Mouse (Mus musculus) forebrain, embryonic 11.5 days (tissue): ENCODE results near the gene Sh2d2a. TPM values are rescaled to one million over a fixed set of nuclear protein-coding genes. Genes with fewer than 3 reads are reported as not detected.
"Not testable (repeated sequence)": the region's sequence is repeated elsewhere in the genome, so short reads cannot be mapped to it uniquely, and the experiment has no call there.

ENCODE experiments used
- ATAC-seq: fragments of 200-750 bp; cut with Nextera tagmentation; replicated peaks from 2 replicates; pipeline ENCODE4 v1.8.0; 2017; ENCODE audit warnings: moderate TSS enrichment; ENCODE audit not compliant: low FRiP score
- DNase-seq: peaks from one replicate; pipeline ENCODE4 v3.0.0-alpha.2; 2017; ENCODE audit warnings: low spot score
- H3K27ac ChIP-seq: fragments of 300-500 bp; sonication (generic); 2 replicates; pipeline ENCODE4 v1.5.1; 2014; ENCODE audit warnings: low read depth, low read length
- H3K27me3 ChIP-seq: fragments of 300-500 bp; sonication (generic); 2 replicates; pipeline ENCODE4 v1.6.1; 2014; ENCODE audit warnings: mild to moderate bottlenecking, low read length, mixed read lengths; ENCODE audit not compliant: control insufficient read depth, insufficient read depth
- H3K36me3 ChIP-seq: fragments of 300-500 bp; sonication (generic); 2 replicates; pipeline ENCODE4 v1.6.1; 2014; ENCODE audit warnings: mild to moderate bottlenecking, low read length, moderate library complexity, mixed read lengths; ENCODE audit not compliant: control insufficient read depth, insufficient read depth
- H3K4me1 ChIP-seq: fragments of 300-500 bp; sonication (generic); replicated peaks from 2 replicates; pipeline ENCODE4 v1.6.1; 2014; ENCODE audit warnings: low read length, mixed read lengths; ENCODE audit not compliant: control insufficient read depth, insufficient read depth
- H3K4me2 ChIP-seq: fragments of 300-500 bp; sonication (generic); 2 replicates; pipeline ENCODE4 v1.6.1; 2014; ENCODE audit warnings: low read depth, mild to moderate bottlenecking, low read length, moderate library complexity, mixed read lengths; ENCODE audit not compliant: severe bottlenecking
- H3K4me3 ChIP-seq: fragments of 300-500 bp; sonication (generic); 2 replicates; pipeline ENCODE4 v1.5.1; 2014; ENCODE audit warnings: low read depth, low read length
- H3K9ac ChIP-seq: fragments of 300-500 bp; sonication (generic); 2 replicates; pipeline ENCODE4 v1.6.1; 2014; ENCODE audit warnings: low read length
- H3K9me3 ChIP-seq: fragments of 300-500 bp; sonication (generic); 2 replicates; pipeline ENCODE4 v1.6.1; 2016; ENCODE audit warnings: low read length, mixed read lengths; ENCODE audit not compliant: control insufficient read depth
- WGBS: fragments of 180-500 bp; shearing (Covaris S2); extraction: QIAGEN DNeasy Blood & Tissue Kit; methylation state at CpG from one replicate; pipeline ENCODE4 v1.1.7; 2014; 5-methylcytosine and 5-hydroxymethylcytosine counted together
- polyA plus RNA-seq: library from polyadenylated mRNA; unstranded; fragments of >200 nt; fragmentation: Nextera tagmentation; extraction: Ambion mirVana; gene quantifications from 2 replicates; pipeline ENCODE4 v1.2.1, GENCODE M21; 2014

Sh2d2a gene
- polyA plus RNA-seq, 1 experiment from 2014 or later = not detected

DNA sequence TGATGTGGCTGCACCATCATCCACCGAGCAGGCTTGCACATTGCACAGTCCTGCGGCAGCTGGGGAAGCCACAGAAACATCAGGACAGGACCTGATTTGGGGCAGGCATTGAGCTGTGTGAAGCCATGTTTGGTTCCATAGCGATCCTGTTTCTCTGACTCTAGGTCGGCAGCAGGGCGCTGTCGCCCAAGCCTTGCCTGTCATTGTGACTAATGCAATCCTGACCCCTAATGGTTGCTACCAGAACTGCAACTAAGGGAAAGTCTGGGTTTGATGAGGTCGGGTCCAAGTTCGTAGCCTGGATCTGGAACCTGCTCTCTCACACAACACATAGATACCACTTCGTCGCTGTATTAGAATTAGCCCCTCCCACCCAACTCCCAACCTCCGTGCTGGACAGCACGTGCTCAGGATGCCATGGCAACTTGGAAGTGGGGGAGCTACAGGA is 29.9 kb upstream of the Sh2d2a start:
- no peak overlapping the region for H3K9ac ChIP-seq
- peak; percentile 86 for DNase-seq
- H3K4me3 ChIP-seq = no peak overlapping the region
- no peaks in the 10 kb centered on the region for H3K4me1 ChIP-seq
- no peak overlapping the region for H3K27ac ChIP-seq
- no peaks in the 10 kb centered on the region for H3K9me3 ChIP-seq
- ATAC-seq = 0 out of 2 replicates have a peak, but pooled peaks have one; percentile 36
- 7% methylated on average over 12 of the region's 12 CpGs for WGBS
- no peaks in the 10 kb centered on the region; the same call in 1 of the 2 replicates for H3K27me3 ChIP-seq
- H3K4me2 ChIP-seq = no peak overlapping the region
- H3K36me3 ChIP-seq = no peaks in the 10 kb centered on the region

DNA sequence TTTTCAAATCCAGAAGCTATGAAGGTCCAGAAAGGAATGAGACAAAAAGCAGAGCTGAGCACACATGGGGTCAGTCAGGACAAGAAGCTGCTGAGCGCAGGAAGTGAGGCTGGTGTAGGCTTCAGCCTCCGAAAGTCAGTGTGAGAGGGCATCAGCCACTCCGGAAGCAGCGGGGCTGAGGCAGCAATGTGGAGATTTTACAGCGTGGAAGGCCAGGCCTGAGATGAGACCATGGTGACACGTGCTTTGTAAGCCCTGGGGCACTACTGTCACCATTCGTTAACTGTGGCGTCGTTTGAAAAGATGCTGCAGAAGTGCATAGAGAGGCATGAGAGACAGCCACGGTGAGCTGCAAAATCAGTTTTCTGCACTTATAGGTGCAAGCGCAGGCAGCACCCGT is 28.3 kb upstream of the Sh2d2a start:
- H3K4me2 ChIP-seq = no peak overlapping the region
- H3K36me3 ChIP-seq = no peaks in the 10 kb centered on the region
- no peaks in the 10 kb centered on the region for H3K4me1 ChIP-seq
- H3K9me3 ChIP-seq = no peaks in the 10 kb centered on the region
- no peaks in the 10 kb centered on the region; the same call in 1 of the 2 replicates for H3K27me3 ChIP-seq
- no peak overlapping the region for H3K27ac ChIP-seq
- H3K4me3 ChIP-seq = no peak overlapping the region
- ATAC-seq (no peak), DNase-seq (no peak)
- no peak overlapping the region; the same call in 1 of the 2 replicates for H3K9ac ChIP-seq
- 70% methylated on average over 12 of the region's 12 CpGs for WGBS

DNA sequence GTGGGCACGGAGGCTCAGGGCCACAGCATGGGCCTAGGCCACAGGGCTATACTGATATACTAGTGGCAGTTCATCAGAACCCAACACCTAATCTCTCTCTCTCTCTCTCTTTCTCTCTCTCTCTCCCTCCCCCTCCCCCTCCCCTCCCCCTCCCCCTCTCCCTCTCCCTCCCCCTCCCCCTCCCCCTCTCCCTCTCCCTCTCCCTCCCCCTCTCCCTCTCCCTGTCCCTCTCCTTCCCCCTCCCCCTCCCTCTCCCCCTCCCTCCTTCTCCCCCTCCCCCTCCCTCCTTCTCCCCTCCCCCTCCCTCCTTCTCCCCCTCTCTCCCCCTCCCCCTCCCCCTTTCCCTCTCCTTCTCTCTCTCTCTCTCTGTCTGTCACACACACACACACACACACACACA is 22.3 kb upstream of the Sh2d2a start, which contains the start of gene Pear1:
TSS of gene Pear1 (minus strand) at position 101 of the 400 bp plus-strand sequence.
- not testable (repeated sequence) for H3K9me3 ChIP-seq, H3K36me3 ChIP-seq, DNase-seq, H3K9ac ChIP-seq, H3K4me1 ChIP-seq, H3K27ac ChIP-seq, H3K4me2 ChIP-seq, H3K4me3 ChIP-seq, ATAC-seq, H3K27me3 ChIP-seq
- WGBS = 88% methylated on average over 1 of the region's 1 CpGs

DNA sequence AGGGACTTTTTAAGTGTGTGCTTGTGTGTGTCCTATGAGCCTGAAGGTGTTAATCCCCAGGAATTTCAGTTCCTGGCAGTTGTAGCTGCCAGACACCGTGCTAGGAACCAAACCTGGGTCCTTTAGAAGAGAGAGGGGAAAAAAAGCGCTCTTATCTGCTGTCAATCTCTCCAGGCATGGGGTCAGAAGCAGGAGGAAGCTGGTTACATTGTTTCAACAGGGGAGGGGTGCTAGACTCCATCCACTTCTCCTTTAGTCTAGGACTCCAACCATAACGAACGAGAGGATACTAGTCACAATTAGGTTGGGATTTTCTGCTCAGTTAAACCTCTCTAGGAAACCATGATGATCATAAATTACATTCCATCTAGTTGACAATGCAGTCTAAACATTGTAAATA is 18.1 kb upstream of the Sh2d2a start:
- DNase-seq (no peak), ATAC-seq (no peak)
- H3K27me3 ChIP-seq = no peaks in the 10 kb centered on the region
- H3K4me2 ChIP-seq = no peak overlapping the region
- no peaks in the 10 kb centered on the region for H3K36me3 ChIP-seq
- H3K27ac ChIP-seq = no peak overlapping the region
- no peak overlapping the region for H3K9ac ChIP-seq
- H3K4me1 ChIP-seq = no peaks in the 10 kb centered on the region
- H3K9me3 ChIP-seq = no peaks in the 10 kb centered on the region
- no peak overlapping the region for H3K4me3 ChIP-seq
- 47% methylated on average over 4 of the region's 4 CpGs for WGBS

DNA sequence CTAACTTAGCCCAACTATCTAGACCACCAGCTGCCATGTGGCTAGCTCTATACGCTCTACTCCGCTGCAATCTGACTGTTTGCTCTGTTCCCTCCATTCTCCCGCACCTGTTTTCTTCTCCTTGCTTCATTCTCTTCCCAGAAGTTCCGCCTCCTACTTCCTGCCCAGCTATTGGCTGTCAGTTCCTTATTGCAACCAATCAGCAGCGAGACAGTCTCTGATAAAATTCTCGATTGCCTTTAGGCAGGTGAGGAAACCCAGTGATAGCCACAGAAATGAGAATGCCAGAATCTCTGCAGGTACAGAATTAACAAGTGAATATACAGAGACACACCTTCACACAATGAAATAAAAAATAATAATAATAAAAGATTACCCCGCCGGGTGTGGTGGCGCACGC is 17.5 kb upstream of the Sh2d2a start:
- ATAC-seq = no peak
- Histone ChIP-seq H3K27me3 (no peaks in the 10 kb centered on the region), H3K9me3 (no peaks in the 10 kb centered on the region), H3K4me1 (no peaks in the 10 kb centered on the region), H3K4me2 (no peak overlapping the region), H3K27ac (no peak overlapping the region), H3K9ac (no peak overlapping the region), H3K4me3 (no peak overlapping the region), H3K36me3 (no peaks in the 10 kb centered on the region)
- WGBS = 56% methylated on average over 10 of the region's 10 CpGs
- DNase-seq = no peak

DNA sequence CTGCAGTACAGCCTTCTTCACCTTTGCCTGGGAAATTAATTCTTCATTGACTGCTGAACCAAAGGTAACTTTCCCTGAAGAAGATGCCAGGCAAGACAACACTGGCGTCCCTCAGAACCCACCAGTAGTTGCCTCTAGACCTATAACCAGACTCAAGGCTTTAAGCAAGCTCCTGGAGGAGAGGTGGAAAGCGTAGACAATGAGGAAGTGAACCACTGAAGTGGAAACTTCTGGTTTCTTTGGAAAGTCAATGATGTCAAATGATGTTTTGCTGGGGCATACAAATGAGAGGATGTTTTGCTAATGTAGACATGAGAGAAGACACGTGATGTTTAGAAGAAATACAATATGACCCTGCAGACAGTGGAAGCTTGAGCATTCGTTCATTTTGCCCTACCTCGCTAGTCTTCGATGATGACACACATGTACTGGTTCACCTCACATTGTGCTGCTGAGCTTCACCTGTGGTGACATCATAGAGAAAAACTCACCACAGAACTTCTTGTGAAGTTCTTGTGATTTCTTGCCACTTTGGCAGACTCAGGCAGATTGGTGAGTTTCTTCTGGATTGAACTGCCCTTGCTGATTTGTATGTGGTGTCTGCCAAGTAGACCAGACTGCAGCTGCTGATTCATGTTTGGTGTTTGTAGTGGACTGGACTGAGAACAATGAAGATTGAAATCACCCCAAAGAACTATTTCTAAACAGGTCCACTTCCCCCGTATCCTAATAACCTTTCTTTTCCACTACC is 14.3 kb upstream of the Sh2d2a start:
- no peak overlapping the region for H3K27ac ChIP-seq
- H3K27me3 ChIP-seq = no peaks in the 10 kb centered on the region
- H3K36me3 ChIP-seq = no peaks in the 10 kb centered on the region
- no peak overlapping the region for H3K9ac ChIP-seq
- DNase-seq (no peak), ATAC-seq (no peak)
- no peak overlapping the region for H3K4me3 ChIP-seq
- 88% methylated on average over 7 of the region's 7 CpGs for WGBS
- no peaks in the 10 kb centered on the region for H3K9me3 ChIP-seq
- no peaks in the 10 kb centered on the region for H3K4me1 ChIP-seq
- H3K4me2 ChIP-seq = no peak overlapping the region

DNA sequence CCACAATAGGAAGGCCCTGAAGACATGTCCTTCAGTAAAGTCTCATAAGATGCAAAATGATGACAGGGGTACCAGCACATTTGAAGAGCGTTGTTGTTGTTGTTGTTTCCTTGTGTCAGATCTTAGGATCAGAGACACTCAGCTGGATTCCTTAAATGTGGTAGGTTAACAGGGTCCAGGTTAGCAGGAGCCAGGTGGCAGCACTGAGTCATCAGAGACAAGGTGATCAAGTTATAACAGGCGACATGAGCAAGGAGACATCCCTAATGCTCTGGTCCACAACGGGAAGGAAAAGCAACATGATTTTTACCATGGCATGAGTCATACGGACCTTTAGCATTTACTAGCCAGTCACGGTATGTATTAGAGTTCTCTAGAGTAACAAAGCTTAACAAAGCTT is 13.1 kb upstream of the Sh2d2a start:
- Histone ChIP-seq H3K4me3 (no peak overlapping the region), H3K27me3 (no peaks in the 10 kb centered on the region), H3K27ac (no peak overlapping the region), H3K9me3 (no peaks in the 10 kb centered on the region), H3K4me2 (no peak overlapping the region), H3K4me1 (no peaks in the 10 kb centered on the region), H3K36me3 (no peaks in the 10 kb centered on the region), H3K9ac (no peak overlapping the region)
- DNase-seq (no peak), ATAC-seq (no peak)
- WGBS = 73% methylated on average over 5 of the region's 5 CpGs

DNA sequence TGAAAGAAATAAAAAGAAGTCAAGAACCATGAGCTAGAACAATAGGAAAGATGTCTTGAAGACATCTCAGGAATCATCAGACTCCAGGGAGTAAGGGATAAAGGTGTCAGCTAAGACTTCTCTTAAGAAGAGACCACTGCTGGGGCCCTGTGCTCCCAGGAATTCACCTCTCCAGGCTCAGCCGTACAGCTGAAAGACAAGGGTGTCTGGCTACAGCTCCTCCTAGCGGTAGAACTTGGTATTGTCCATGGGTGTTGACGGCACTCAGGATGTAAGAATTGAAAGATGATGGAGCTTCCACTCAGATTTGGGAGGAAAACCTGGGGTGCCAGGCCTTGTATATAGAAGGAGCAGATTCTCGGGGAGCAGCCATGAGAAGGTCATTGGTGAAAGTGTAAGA is 7.9 kb upstream of the Sh2d2a start:
- Histone ChIP-seq H3K9ac (no peak overlapping the region), H3K27me3 (no peaks in the 10 kb centered on the region), H3K36me3 (no peaks in the 10 kb centered on the region), H3K4me3 (no peak overlapping the region), H3K4me2 (no peak overlapping the region), H3K4me1 (no peaks in the 10 kb centered on the region), H3K9me3 (no peaks in the 10 kb centered on the region), H3K27ac (no peak overlapping the region)
- DNase-seq (peak; percentile 88), ATAC-seq (no peak)
- WGBS = 2% methylated on average over 4 of the region's 4 CpGs

DNA sequence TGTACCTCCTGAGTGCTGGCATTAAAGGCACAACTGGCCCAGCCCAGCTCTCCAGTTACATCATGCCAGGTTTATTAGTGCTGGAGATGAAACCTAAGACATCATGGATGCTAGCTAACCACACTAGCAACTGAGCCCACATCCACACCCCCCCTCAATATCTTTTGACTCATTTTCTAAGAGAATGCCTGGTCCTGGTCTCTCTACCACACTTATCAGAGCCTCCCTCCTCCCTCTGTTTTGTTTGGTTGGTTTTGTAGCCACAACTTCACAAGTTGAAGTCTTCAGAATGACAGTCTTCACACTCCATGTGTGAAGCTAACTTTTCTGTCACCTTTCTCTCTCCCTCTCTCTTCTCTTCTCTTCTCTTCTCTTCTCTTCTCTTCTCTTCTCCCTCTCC is 5.7 kb upstream of the Sh2d2a start:
- Histone ChIP-seq H3K4me1 (no peaks in the 10 kb centered on the region), H3K4me3 (no peak overlapping the region), H3K9ac (no peak overlapping the region), H3K4me2 (no peak overlapping the region), H3K36me3 (no peaks in the 10 kb centered on the region), H3K27ac (no peak overlapping the region), H3K9me3 (no peaks in the 10 kb centered on the region), H3K27me3 (no peaks in the 10 kb centered on the region)
- DNase-seq (no peak), ATAC-seq (no peak)
